Comparison of ENCODE assay signal across 22 mouse cellular contexts in genomic region chr6:115330964-115331363, GRCm38 (mm10). TPM values are rescaled to one million over a fixed set of nuclear protein-coding genes. Genes with fewer than 3 reads are reported as not detected.
DNase-seq lines count a peak whose midpoint lies in the region; ATAC-seq and TF ChIP-seq lines count a peak whose summit lies in the region.
"Had no signal": no experiment of that assay in that cellular context is flagged by ENCODE, and none has a peak within 500 bp of the region (broad histone marks: within the 10 kb centered on the region; RNA-seq: fewer than 3 reads in every experiment).

No protein-coding gene starts in this region.

- ATAC-seq in inflammation-experienced regulatory T-cells, adult 6 months = no peak
- ATAC-seq in cerebellum, adult (ENCODE audit: insufficient number of reproducible peaks, low FRiP score, low TSS enrichment) = no peak
- ATAC-seq: forebrain, embryonic 13.5 days; liver, postnatal 0 days; midbrain, embryonic 15.5 days had no signal

- H3K27ac ChIP-seq in liver, adult 2 months (replicated peaks; ENCODE audit: insufficient read depth, low read depth, low read length) = no peak overlapping the region
- H3K27ac ChIP-seq in macrophage = peak overlapping the region; percentile 64
- H3K27ac ChIP-seq: forebrain, embryonic 13.5 days; heart, embryonic 13.5 days; hindbrain, embryonic 12.5 days; limb, embryonic 10.5 days; midbrain, embryonic 15.5 days; neural tube, embryonic 15.5 days had no signal

- H3K79me2 ChIP-seq in liver, adult 2 months (ENCODE audit: control insufficient read depth, insufficient read depth, low read length) = no peaks in the 10 kb centered on the region
- H3K79me2 ChIP-seq in macrophage (ENCODE audit: inconsistent target) = no peaks in the 10 kb centered on the region

- H3K4me1 ChIP-seq in liver, adult 2 months (ENCODE audit: control insufficient read depth, insufficient read depth, low read length) = no peaks in the 10 kb centered on the region
- H3K4me1 ChIP-seq in lung, adult 2 months (ENCODE audit: control insufficient read depth, insufficient read depth, low read length) = no peaks in the 10 kb centered on the region
- H3K4me1 ChIP-seq: forebrain, embryonic 13.5 days; hindbrain, embryonic 12.5 days; midbrain, embryonic 15.5 days; neural tube, embryonic 15.5 days had no signal

- peak; percentile 37 for DNase-seq in liver, adult 2 months (ENCODE audit: extremely low read depth, low read depth, low spot score)
- DNase-seq in liver = no peak
- peak; percentile 31 for DNase-seq in brain, adult 2 months (ENCODE audit: low read depth, low spot score)
- DNase-seq in lung, adult 2 months = no peak
- DNase-seq: adrenal gland, postnatal 14 days; cerebellum, adult 8-10 months; cerebellum, postnatal 36 days; heart, postnatal 14 days; kidney, adult 11 months; liver, postnatal 0 days; lung, postnatal 14 days; thymus, postnatal 14 days had no signal

- no peak for TF ChIP-seq CTCF in liver, adult 2 months (IDR thresholded peaks at IDR 0.05; ENCODE audit: low read depth, low read length)
- no peak for TF ChIP-seq CTCF in lung, adult 2 months (IDR thresholded peaks at IDR 0.05; ENCODE audit: insufficient read depth, low read length)

- no peaks in the 10 kb centered on the region for H3K36me3 ChIP-seq in liver, adult 2 months (ENCODE audit: control insufficient read depth, insufficient read depth, low read length)
- no peaks in the 10 kb centered on the region for H3K36me3 ChIP-seq in macrophage (ENCODE audit: inconsistent target)
- H3K36me3 ChIP-seq: heart, embryonic 13.5 days; hindbrain, embryonic 12.5 days; limb, embryonic 10.5 days; midbrain, embryonic 15.5 days; neural tube, embryonic 15.5 days had no signal

- no peak for TF ChIP-seq POLR2A in liver, adult 2 months (IDR thresholded peaks at IDR 0.05; ENCODE audit: extremely low read depth, insufficient read depth, low read length)
- no peak for TF ChIP-seq POLR2A in lung, adult 2 months (IDR thresholded peaks at IDR 0.05; ENCODE audit: borderline replicate concordance, extremely low read depth, low read depth, low read length)

- no peak overlapping the region for H3K9ac ChIP-seq in liver, adult 2 months (ENCODE audit: low read depth, low read length)
- H3K9ac ChIP-seq: forebrain, embryonic 13.5 days; heart, embryonic 13.5 days; hindbrain, embryonic 12.5 days; liver, postnatal 0 days; midbrain, embryonic 15.5 days; neural tube, embryonic 15.5 days had no signal

- H3K4me3 ChIP-seq in liver, adult 2 months (ENCODE audit: insufficient read depth, low read depth, low read length) = no peak overlapping the region
- H3K4me3 ChIP-seq in macrophage (ENCODE audit: inconsistent target) = no peak overlapping the region
- H3K4me3 ChIP-seq in lung, adult 2 months (replicated peaks; ENCODE audit: extremely low read depth, low read depth, low read length) = no peak overlapping the region
- H3K4me3 ChIP-seq: forebrain, embryonic 13.5 days; heart, embryonic 13.5 days; hindbrain, embryonic 12.5 days; limb, embryonic 10.5 days; midbrain, embryonic 15.5 days; myocyte; neural tube, embryonic 15.5 days had no signal

- no peaks in the 10 kb centered on the region for H3K27me3 ChIP-seq in liver, adult 2 months (ENCODE audit: control insufficient read depth, insufficient read depth, low read length)
- H3K27me3 ChIP-seq: forebrain, embryonic 13.5 days; hindbrain, embryonic 12.5 days; midbrain, embryonic 15.5 days; neural tube, embryonic 15.5 days had no signal

RNA-seq across cellular contexts. Expression of gene Pparg, which starts 29.8 kb away (rescaled TPM):
- total RNA-seq in liver, adult 2 months (2014; rRNA removed) = 8.5 and 8.9 TPM in 2 replicates
- polyA plus RNA-seq in liver, adult 2 months (2012; rRNA removed) = 4.5 and 6.2 TPM in 2 replicates
- total RNA-seq in macrophage (2018; cell fraction: chromatin; rRNA removed) = 10 to 100 TPM in 22 of 26 experiments, 1 to 10 TPM in 4; 3.8 to 99.8 (median 24.1) TPM
- total RNA-seq in macrophage (2018; cell fraction: cytosol; rRNA removed) = 10 to 100 TPM; 14.0 to 86.4 (median 26.8) TPM
- total RNA-seq in macrophage (2018; cell fraction: nucleus; rRNA removed) = 10 to 100 TPM in 24 of 26 experiments, 1 to 10 TPM in 2; 6.7 to 96.1 (median 20.6) TPM
- 36.4 to 80.3 TPM (median 54.9 TPM) in 3 replicates for polyA plus RNA-seq in macrophage (2018)
- under 1 TPM; 0.43 to 0.99 (median 0.54) TPM for polyA plus RNA-seq in inflammation-experienced regulatory T-cells, adult 6 months (2017; shearing (Covaris generic))
- 11.7 and 13.7 TPM in 2 replicates for polyA plus RNA-seq in lung, adult 2 months (2012; rRNA removed)
- polyA plus RNA-seq: forebrain, embryonic 13.5 days had no signal

Comparison
In these comparisons a context has a peak if more than half of its experiments do, and no peak if none do; other contexts are left out.
1. DNase-seq: peak in liver, adult 2 months (single experiment) and brain, adult 2 months (single experiment); none in liver (single experiment) and lung, adult 2 months (single experiment).